Mouse (Mus musculus) right cerebral cortex, postnatal 36 days (tissue): Measurements from ENCODE around the gene Gm15107.
"Not testable (repeated sequence)": the region's sequence is repeated elsewhere in the genome, so short reads cannot be mapped to it uniquely, and the experiment has no call there.

Experiments
- DNase-seq, 2 experiments: peaks; one replicate each; pipeline ENCODE4 v3.0.0; 2022; ENCODE audit warnings: low spot score in 2 of 2, mixed read lengths in 1 of 2

The Gm15107 gene

DNA sequence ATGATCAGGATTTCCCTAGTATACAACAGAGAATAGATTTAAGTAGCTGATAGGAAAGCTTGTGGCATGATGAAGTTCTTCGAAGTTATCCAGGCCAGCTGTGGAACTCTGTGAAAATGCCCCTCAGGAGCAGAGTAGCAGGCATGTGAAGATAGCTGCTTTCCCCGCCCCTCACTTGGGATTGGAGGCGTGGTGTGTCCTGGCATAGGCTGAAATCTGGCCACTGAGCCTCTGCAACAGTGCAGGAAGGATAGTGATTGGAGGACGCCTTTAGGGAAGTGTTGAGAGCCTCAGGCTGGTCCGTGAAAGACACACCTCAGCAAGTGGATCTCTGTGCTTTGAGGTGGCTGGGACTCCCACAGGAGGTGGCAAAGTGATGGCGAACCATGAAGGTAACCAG lies at the start of gene Gm15107:
Gene Gm15107 (plus strand): TSS at position 301 of the 400 bp plus-strand sequence.
- not testable (repeated sequence) for DNase-seq
